Mouse (Mus musculus) midbrain, embryonic 12.5 days (tissue): ENCODE measurements around the gene Gkap1. TPM values are rescaled to one million over a fixed set of nuclear protein-coding genes. Genes with fewer than 3 reads are reported as not detected.

Source experiments
- ATAC-seq: fragments of 200-750 bp; cut with Nextera tagmentation; 2 replicates; pipeline ENCODE4 v1.8.0; 2017; ENCODE audit warnings: low read depth, moderate TSS enrichment, moderate library complexity; ENCODE audit not compliant: low FRiP score
- H3K27ac ChIP-seq: fragments of 300-500 bp; sonication (generic); replicated peaks from 2 replicates; pipeline ENCODE4 v1.5.1; 2016; ENCODE audit warnings: mild to moderate bottlenecking
- H3K27me3 ChIP-seq: fragments of 300-500 bp; sonication (generic); 2 replicates; pipeline ENCODE4 v1.6.1; 2016; ENCODE audit warnings: mild to moderate bottlenecking
- H3K36me3 ChIP-seq: fragments of 300-500 bp; sonication (generic); 2 replicates; pipeline ENCODE4 v1.6.1; 2016
- H3K4me1 ChIP-seq: fragments of 300-500 bp; sonication (generic); 2 replicates; pipeline ENCODE4 v1.6.1; 2016
- H3K4me2 ChIP-seq: fragments of 300-500 bp; sonication (generic); replicated peaks from 2 replicates; pipeline ENCODE4 v1.6.1; 2016; ENCODE audit warnings: mild to moderate bottlenecking, moderate library complexity
- H3K4me3 ChIP-seq: fragments of 300-500 bp; sonication (generic); 2 replicates; pipeline ENCODE4 v1.5.1; 2016; ENCODE audit warnings: mild to moderate bottlenecking
- H3K9ac ChIP-seq: fragments of 300-500 bp; sonication (generic); replicated peaks from 2 replicates; pipeline ENCODE4 v1.6.1; 2016; ENCODE audit warnings: mild to moderate bottlenecking, moderate library complexity
- H3K9me3 ChIP-seq: fragments of 300-500 bp; sonication (generic); 2 replicates; pipeline ENCODE4 v1.6.1; 2016; ENCODE audit warnings: mild to moderate bottlenecking
- WGBS: fragments of 180-500 bp; shearing (Covaris S2); methylation state at CpG from one replicate; pipeline ENCODE4 v1.1.7; 2016; 5-methylcytosine and 5-hydroxymethylcytosine counted together
- polyA plus RNA-seq: library from polyadenylated mRNA; unstranded; fragments of >200 nt; fragmentation: Nextera tagmentation; extraction: Ambion mirVana; gene quantifications from 2 replicates; pipeline ENCODE4 v1.2.1, GENCODE M21; 2016

Gene Gkap1
- polyA plus RNA-seq, 1 experiment from 2014 or later, result 36.2 TPM

- H3K4me2 ChIP-seq, result peak overlapping the region; percentile 83
- H3K27me3 ChIP-seq, result no peaks in the 10 kb centered on the region
- no peaks in the 10 kb centered on the region for H3K9me3 ChIP-seq
- peak; percentile 75 for ATAC-seq
- peaks cover 23% of the 10 kb centered on the region for H3K4me1 ChIP-seq
- peak overlapping the region; percentile 88 for H3K4me3 ChIP-seq
- WGBS, result 3% methylated on average over 46 of the region's 49 CpGs
- H3K27ac ChIP-seq, result peak overlapping the region; percentile 84
- no peaks in the 10 kb centered on the region for H3K36me3 ChIP-seq
- H3K9ac ChIP-seq, result peak overlapping the region; percentile 96
Measured at GRCm38 (mm10) chr13:58214346-58215252, 60.9 kb downstream of the Gkap1 start.

GRCm38 (mm10) chr13:58213801-58214200, 61.7 kb downstream of the Gkap1 start:
- peaks cover 23% of the 10 kb centered on the region for H3K4me1 ChIP-seq
- H3K9ac ChIP-seq, result peak overlapping the region; percentile 96; the same call in 1 of the 2 replicates
- H3K27me3 ChIP-seq, result no peaks in the 10 kb centered on the region
- no peak overlapping the region for H3K27ac ChIP-seq
- WGBS, result 68% methylated on average over 8 of the region's 8 CpGs
- no peak for ATAC-seq
- peak overlapping the region; percentile 88 for H3K4me3 ChIP-seq
- H3K4me2 ChIP-seq, result peak overlapping the region; percentile 83
- no peaks in the 10 kb centered on the region for H3K36me3 ChIP-seq
- H3K9me3 ChIP-seq, result no peaks in the 10 kb centered on the region

GRCm38 (mm10) chr13:58212530-58212929, 63.0 kb downstream of the Gkap1 start:
- H3K9ac ChIP-seq, result no peak overlapping the region
- 89% methylated on average over 2 of the region's 2 CpGs for WGBS
- no peak for ATAC-seq
- no peak overlapping the region for H3K4me3 ChIP-seq
- no peak overlapping the region for H3K4me2 ChIP-seq
- peaks cover 23% of the 10 kb centered on the region for H3K4me1 ChIP-seq
- no peak overlapping the region for H3K27ac ChIP-seq
- no peaks in the 10 kb centered on the region for H3K36me3 ChIP-seq
- no peaks in the 10 kb centered on the region for H3K9me3 ChIP-seq
- H3K27me3 ChIP-seq, result no peaks in the 10 kb centered on the region

- Histone ChIP-seq H3K4me3 (no peak overlapping the region), H3K4me1 (peaks cover 23% of the 10 kb centered on the region), H3K27ac (no peak overlapping the region), H3K36me3 (no peaks in the 10 kb centered on the region), H3K9ac (no peak overlapping the region), H3K27me3 (no peaks in the 10 kb centered on the region), H3K4me2 (no peak overlapping the region), H3K9me3 (no peaks in the 10 kb centered on the region)
- WGBS, result 86% methylated on average over 5 of the region's 5 CpGs
- no peak for ATAC-seq
Measured at GRCm38 (mm10) chr13:58210441-58210840, 65.1 kb downstream of the Gkap1 start.

GRCm38 (mm10) chr13:58206084-58206483, 69.4 kb downstream of the Gkap1 start:
- WGBS, result 95% methylated on average over 4 of the region's 4 CpGs
- H3K9ac ChIP-seq, result no peak overlapping the region
- no peaks in the 10 kb centered on the region for H3K27me3 ChIP-seq
- H3K4me3 ChIP-seq, result no peak overlapping the region
- H3K4me1 ChIP-seq, result no peaks in the 10 kb centered on the region
- no peaks in the 10 kb centered on the region for H3K36me3 ChIP-seq
- H3K4me2 ChIP-seq, result no peak overlapping the region
- H3K9me3 ChIP-seq, result no peaks in the 10 kb centered on the region
- H3K27ac ChIP-seq, result no peak overlapping the region
- ATAC-seq, result no peak

GRCm38 (mm10) chr13:58204986-58205385, 70.5 kb downstream of the Gkap1 start:
- H3K27me3 ChIP-seq, result no peaks in the 10 kb centered on the region
- ATAC-seq, result no peak
- H3K9ac ChIP-seq, result no peak overlapping the region
- no peaks in the 10 kb centered on the region for H3K9me3 ChIP-seq
- no peak overlapping the region for H3K4me2 ChIP-seq
- H3K36me3 ChIP-seq, result no peaks in the 10 kb centered on the region
- no peaks in the 10 kb centered on the region for H3K4me1 ChIP-seq
- no peak overlapping the region for H3K4me3 ChIP-seq
- WGBS, result 64% methylated on average over 4 of the region's 4 CpGs
- H3K27ac ChIP-seq, result no peak overlapping the region

- Histone ChIP-seq H3K27ac (no peak overlapping the region), H3K4me2 (no peak overlapping the region), H3K4me3 (no peak overlapping the region), H3K4me1 (0 out of 2 replicates have a peak, but pooled peaks cover 3% of the 10 kb centered on the region), H3K27me3 (no peaks in the 10 kb centered on the region), H3K9me3 (no peaks in the 10 kb centered on the region), H3K36me3 (no peaks in the 10 kb centered on the region), H3K9ac (no peak overlapping the region)
- WGBS, result 94% methylated on average over 3 of the region's 3 CpGs
- ATAC-seq, result no peak
Measured at GRCm38 (mm10) chr13:58204202-58204601, 71.3 kb downstream of the Gkap1 start.

- Histone ChIP-seq H3K36me3 (0 out of 2 replicates have a peak, but pooled peaks cover 3% of the 10 kb centered on the region), H3K9ac (no peak overlapping the region), H3K4me1 (0 out of 2 replicates have a peak, but pooled peaks cover 3% of the 10 kb centered on the region), H3K27me3 (no peaks in the 10 kb centered on the region), H3K27ac (no peak overlapping the region), H3K4me2 (no peak overlapping the region), H3K4me3 (no peak overlapping the region), H3K9me3 (no peaks in the 10 kb centered on the region)
- 100% methylated on average over 1 of the region's 1 CpGs for WGBS
- ATAC-seq, result no peak
Measured at GRCm38 (mm10) chr13:58202903-58203302, 72.6 kb downstream of the Gkap1 start.

- Histone ChIP-seq H3K27ac (no peak overlapping the region), H3K27me3 (no peaks in the 10 kb centered on the region), H3K4me1 (0 out of 2 replicates have a peak, but pooled peaks cover 3% of the 10 kb centered on the region), H3K9ac (no peak overlapping the region), H3K4me2 (no peak overlapping the region), H3K36me3 (peaks cover 13% of the 10 kb centered on the region), H3K4me3 (no peak overlapping the region), H3K9me3 (no peaks in the 10 kb centered on the region)
- 94% methylated on average over 3 of the region's 3 CpGs for WGBS
- no peak for ATAC-seq
Measured at GRCm38 (mm10) chr13:58201908-58202307, 73.6 kb downstream of the Gkap1 start.

- H3K27me3 ChIP-seq, result no peaks in the 10 kb centered on the region
- no peak overlapping the region for H3K27ac ChIP-seq
- ATAC-seq, result no peak
- no peak overlapping the region for H3K4me3 ChIP-seq
- H3K9ac ChIP-seq, result no peak overlapping the region
- 0 out of 2 replicates have a peak, but pooled peaks cover 3% of the 10 kb centered on the region for H3K4me1 ChIP-seq
- peaks cover 17% of the 10 kb centered on the region for H3K36me3 ChIP-seq
- no peak overlapping the region for H3K4me2 ChIP-seq
- WGBS, result 90% methylated on average over 6 of the region's 6 CpGs
- no peaks in the 10 kb centered on the region for H3K9me3 ChIP-seq
Measured at GRCm38 (mm10) chr13:58201343-58201742, 74.2 kb downstream of the Gkap1 start.

- Histone ChIP-seq H3K9ac (no peak overlapping the region), H3K27ac (no peak overlapping the region), H3K9me3 (no peaks in the 10 kb centered on the region), H3K4me1 (0 out of 2 replicates have a peak, but pooled peaks cover 3% of the 10 kb centered on the region), H3K27me3 (no peaks in the 10 kb centered on the region), H3K4me3 (no peak overlapping the region), H3K36me3 (peaks cover 36% of the 10 kb centered on the region), H3K4me2 (no peak overlapping the region)
- no peak for ATAC-seq
- WGBS, result 92% methylated on average over 7 of the region's 7 CpGs
Measured at GRCm38 (mm10) chr13:58197981-58198640, 77.4 kb downstream of the Gkap1 start.

GRCm38 (mm10) chr13:58197211-58197610, 78.3 kb downstream of the Gkap1 start:
- 0 out of 2 replicates have a peak, but pooled peaks cover 3% of the 10 kb centered on the region for H3K4me1 ChIP-seq
- no peak for ATAC-seq
- no peaks in the 10 kb centered on the region for H3K9me3 ChIP-seq
- peaks cover 40% of the 10 kb centered on the region for H3K36me3 ChIP-seq
- no peak overlapping the region for H3K4me3 ChIP-seq
- no peaks in the 10 kb centered on the region for H3K27me3 ChIP-seq
- 78% methylated on average over 3 of the region's 3 CpGs for WGBS
- no peak overlapping the region for H3K27ac ChIP-seq
- H3K4me2 ChIP-seq, result no peak overlapping the region
- H3K9ac ChIP-seq, result no peak overlapping the region
